Mouse (Mus musculus) cortical plate, adult 2 months (tissue): ENCODE data around the gene Thop1.

Experiments
- CTCF ChIP-seq: fragments of 200-500 bp; IDR thresholded peaks from 2 replicates; pipeline ENCODE4 v1.5.1; 2011; ENCODE audit warnings: mild to moderate bottlenecking, control low read depth, low read length; ENCODE audit not compliant: insufficient read depth; ENCODE audit errors: extremely low read depth
- POLR2A ChIP-seq: fragments of 200-500 bp; IDR thresholded peaks from 2 replicates; pipeline ENCODE4 v1.6.1; 2011; ENCODE audit warnings: mild to moderate bottlenecking, low read length, control low read depth; ENCODE audit not compliant: insufficient read depth; ENCODE audit errors: extremely low read depth

- TF ChIP-seq POLR2A (no peak), CTCF (no peak)
Observed at GRCm38 (mm10) chr10:81120650-81121049, 50.8 kb downstream of the Thop1 start.
